Mouse (Mus musculus): ENCODE data around the gene Acyp2. TPM values are rescaled to one million over a fixed set of nuclear protein-coding genes. Genes with fewer than 3 reads are reported as not detected.

Acyp2 gene
- total and polyA plus RNA-seq, 3 experiments = 7.9 to 29.0 TPM; not detected in 1

GRCm38 (mm10) chr11:30656060-30656459 lies 6.7 kb upstream of the Acyp2 start:
- H3K36me3 ChIP-seq (ENCODE audit: control insufficient read depth in 1 of 2, insufficient read depth in 2 of 2, low read length in 2 of 2) = no peaks in the 10 kb centered on the region
- no peaks in the 10 kb centered on the region; a peak in 2 of 4 replicates for H3K4me1 ChIP-seq (ENCODE audit: control insufficient read depth in 1 of 2, insufficient read depth in 2 of 2, low read length in 2 of 2)
- peak; percentile 23 for DNase-seq (ENCODE audit: low read depth, low spot score)
- H3K9ac ChIP-seq (ENCODE audit: control insufficient read depth, low read depth, low read length, poor library complexity, severe bottlenecking) = no peak overlapping the region
- TF ChIP-seq TAL1 (IDR thresholded peaks at IDR 0.05; ENCODE audit: low read length) (no peak), ZC3H11A (IDR thresholded peaks at IDR 0.05; ENCODE audit: low read depth, low read length) (no peak), NRF1 (IDR thresholded peaks at IDR 0.05; ENCODE audit: insufficient read depth, low read depth, low read length, poor library complexity, severe bottlenecking) (no peak), GABPA (IDR thresholded peaks at IDR 0.05; ENCODE audit: low read depth, low read length) (no peak), ELF1 (IDR thresholded peaks at IDR 0.05; ENCODE audit: low read depth, low read length) (no peak), POLR2AphosphoS2 (IDR thresholded peaks at IDR 0.05; ENCODE audit: low read length) (no peak), HCFC1 (IDR thresholded peaks at IDR 0.05; ENCODE audit: low read depth, low read length) (no peak), JUND (IDR thresholded peaks at IDR 0.05; ENCODE audit: low read depth, low read length) (no peak), ZNF384 (IDR thresholded peaks at IDR 0.05; ENCODE audit: low read depth, low read length) (no peak), ZKSCAN1 (IDR thresholded peaks at IDR 0.05; ENCODE audit: low read depth, low read length) (no peak), EP300 (IDR thresholded peaks at IDR 0.05; ENCODE audit: low read depth in 1 of 2, low read length in 2 of 2) (no peak), CHD1 (IDR thresholded peaks at IDR 0.05; ENCODE audit: low read depth, low read length) (no peak), MAZ (IDR thresholded peaks at IDR 0.05; ENCODE audit: low read depth, low read length) (no peak), ZMIZ1 (IDR thresholded peaks at IDR 0.05; ENCODE audit: low read depth, low read length) (no peak), RCOR1 (IDR thresholded peaks at IDR 0.05; ENCODE audit: low read depth, low read length) (no peak), CTCF (IDR thresholded peaks at IDR 0.05 in 2 of 3, conservative IDR thresholded peaks at IDR 0.05 in 1 of 3; ENCODE audit: control insufficient read depth in 1 of 3, insufficient read depth in 1 of 3, low read depth in 2 of 3, low read length in 3 of 3, poor library complexity in 1 of 3, severe bottlenecking in 1 of 3) (no peak), NELFE (IDR thresholded peaks at IDR 0.05; ENCODE audit: low read depth, low read length) (no peak)
- no peak overlapping the region for H3K4me3 ChIP-seq (ENCODE audit: control insufficient read depth in 1 of 2, insufficient read depth in 1 of 2, low read depth in 2 of 2, low read length in 2 of 2)
- H3K9me3 ChIP-seq (replicated peaks; ENCODE audit: insufficient read depth, low read length) = no peaks in the 10 kb centered on the region
- H3K27ac ChIP-seq (ENCODE audit: control insufficient read depth, low read depth, low read length) = no peak overlapping the region
- no peaks in the 10 kb centered on the region for H3K79me2 ChIP-seq (ENCODE audit: control insufficient read depth, insufficient read depth, low read length, poor library complexity)
- H3K27me3 ChIP-seq (ENCODE audit: control insufficient read depth in 1 of 2, insufficient read depth in 2 of 2, low read length in 2 of 2) = no peaks in the 10 kb centered on the region; a peak in 1 of 4 replicates

GRCm38 (mm10) chr11:30650416-30650815 lies 1.0 kb upstream of the Acyp2 start:
- peak; percentile 90 for TF ChIP-seq RCOR1 (IDR thresholded peaks at IDR 0.05; ENCODE audit: low read depth, low read length)
- no peak for TF ChIP-seq USF1 (IDR thresholded peaks at IDR 0.05; ENCODE audit: low read depth, low read length)
- Histone ChIP-seq H3K36me3 (ENCODE audit: control insufficient read depth in 1 of 2, insufficient read depth in 2 of 2, low read length in 2 of 2) (peaks cover 0 to 12% of the 10 kb centered on the region in 2 experiments; a peak in 2 of 4 replicates), H3K79me2 (ENCODE audit: control insufficient read depth, insufficient read depth, low read length, poor library complexity) (peaks cover 1% of the 10 kb centered on the region; the same call in 1 of the 2 replicates), H3K27me3 (ENCODE audit: control insufficient read depth in 1 of 2, insufficient read depth in 2 of 2, low read length in 2 of 2) (no peaks in the 10 kb centered on the region), H3K4me1 (ENCODE audit: control insufficient read depth in 1 of 2, insufficient read depth in 2 of 2, low read length in 2 of 2) (peaks cover 7 to 9% of the 10 kb centered on the region in 2 experiments), H3K9me3 (replicated peaks; ENCODE audit: insufficient read depth, low read length) (no peaks in the 10 kb centered on the region), H3K4me3 (ENCODE audit: control insufficient read depth in 1 of 2, insufficient read depth in 1 of 2, low read depth in 2 of 2, low read length in 2 of 2) (no peak overlapping the region), H3K27ac (ENCODE audit: control insufficient read depth, low read depth, low read length) (no peak overlapping the region), H3K9ac (ENCODE audit: control insufficient read depth, low read depth, low read length, poor library complexity, severe bottlenecking) (no peak overlapping the region)
- DNase-seq (ENCODE audit: low read depth, low spot score) = peak; percentile 16

Measured in MEL (cell line).